Mouse (Mus musculus) midbrain, embryonic 13.5 days (tissue): Measurements from ENCODE around the gene Cops2. TPM values are rescaled to one million over a fixed set of nuclear protein-coding genes. Genes with fewer than 3 reads are reported as not detected.

Experiments
- ATAC-seq: fragments of 200-750 bp; cut with Nextera tagmentation; 2 replicates; pipeline ENCODE4 v1.8.0; 2017; ENCODE audit warnings: mild to moderate bottlenecking, moderate TSS enrichment, moderate library complexity
- H3K27ac ChIP-seq: fragments of 300-500 bp; sonication (generic); 2 replicates; pipeline ENCODE4 v1.5.1; 2015; ENCODE audit warnings: inconsistent platforms, mild to moderate bottlenecking, moderate library complexity
- H3K27me3 ChIP-seq: fragments of 300-500 bp; sonication (generic); 2 replicates; pipeline ENCODE4 v1.6.1; 2015; ENCODE audit warnings: mild to moderate bottlenecking, inconsistent platforms
- H3K36me3 ChIP-seq: fragments of 300-500 bp; sonication (generic); 2 replicates; pipeline ENCODE4 v1.6.1; 2015; ENCODE audit warnings: mild to moderate bottlenecking, inconsistent platforms
- H3K4me1 ChIP-seq: fragments of 300-500 bp; sonication (generic); replicated peaks from 2 replicates; pipeline ENCODE4 v1.6.1; 2015; ENCODE audit warnings: inconsistent platforms
- H3K4me2 ChIP-seq: fragments of 300-500 bp; sonication (generic); replicated peaks from 2 replicates; pipeline ENCODE4 v1.6.1; 2015; ENCODE audit warnings: moderate library complexity, mild to moderate bottlenecking, inconsistent platforms
- H3K4me3 ChIP-seq: fragments of 300-500 bp; sonication (generic); replicated peaks from 2 replicates; pipeline ENCODE4 v1.5.1; 2015; ENCODE audit warnings: mild to moderate bottlenecking, inconsistent platforms
- H3K9ac ChIP-seq: fragments of 300-500 bp; sonication (generic); replicated peaks from 2 replicates; pipeline ENCODE4 v1.6.1; 2015; ENCODE audit warnings: mild to moderate bottlenecking, inconsistent platforms
- H3K9me3 ChIP-seq: fragments of 300-500 bp; sonication (generic); 2 replicates; pipeline ENCODE4 v1.6.1; 2016; ENCODE audit warnings: mild to moderate bottlenecking, inconsistent platforms
- WGBS: fragments of 180-500 bp; shearing (Covaris S2); methylation state at CpG from one replicate; pipeline ENCODE4 v1.1.7; 2015; 5-methylcytosine and 5-hydroxymethylcytosine counted together
- polyA plus RNA-seq: library from polyadenylated mRNA; unstranded; fragments of >200 nt; fragmentation: Nextera tagmentation; extraction: Ambion mirVana; gene quantifications from 2 replicates; pipeline ENCODE4 v1.2.1, GENCODE M21; 2015

Gene Cops2
- polyA plus RNA-seq, 1 experiment from 2014 or later, result 71.5 TPM

- no peaks in the 10 kb centered on the region for H3K27me3 ChIP-seq
- peaks cover 18% of the 10 kb centered on the region for H3K4me1 ChIP-seq
- H3K36me3 ChIP-seq, result no peaks in the 10 kb centered on the region
- H3K9ac ChIP-seq, result peak overlapping the region; percentile 72
- WGBS, result 6% methylated on average over 23 of the region's 23 CpGs
- H3K27ac ChIP-seq, result 0 out of 2 replicates have a peak overlapping the region, but pooled peaks have one; percentile 5
- no peaks in the 10 kb centered on the region for H3K9me3 ChIP-seq
- peak overlapping the region; percentile 51 for H3K4me3 ChIP-seq
- peak overlapping the region; percentile 73 for H3K4me2 ChIP-seq
- ATAC-seq, result peak; percentile 86
Measured at GRCm38 (mm10) chr2:125866058-125866740, 7.3 kb upstream of the Cops2 start.

- peak overlapping the region; percentile 51 for H3K4me3 ChIP-seq
- ATAC-seq, result no peak
- H3K9ac ChIP-seq, result peak overlapping the region; percentile 72; the same call in 1 of the 2 replicates
Measured at GRCm38 (mm10) chr2:125865585-125865984, 6.6 kb upstream of the Cops2 start.

GRCm38 (mm10) chr2:125864551-125864950 lies 5.6 kb upstream of the Cops2 start:
- Histone ChIP-seq H3K9me3 (no peaks in the 10 kb centered on the region), H3K4me2 (no peak overlapping the region), H3K36me3 (no peaks in the 10 kb centered on the region), H3K9ac (no peak overlapping the region), H3K4me1 (peaks cover 22% of the 10 kb centered on the region), H3K4me3 (no peak overlapping the region), H3K27me3 (no peaks in the 10 kb centered on the region), H3K27ac (no peak overlapping the region)
- no peak for ATAC-seq
- 96% methylated on average over 1 of the region's 1 CpGs for WGBS

More at GRCm38 (mm10) chr2:125865585-125865984, 6.6 kb upstream of the Cops2 start:
- H3K9me3 ChIP-seq, result no peaks in the 10 kb centered on the region
- H3K36me3 ChIP-seq, result no peaks in the 10 kb centered on the region
- peaks cover 18% of the 10 kb centered on the region for H3K4me1 ChIP-seq
- H3K4me2 ChIP-seq, result peak overlapping the region; percentile 73
- no peak overlapping the region for H3K27ac ChIP-seq
- no peaks in the 10 kb centered on the region for H3K27me3 ChIP-seq

- 80% methylated on average over 3 of the region's 3 CpGs for WGBS
- H3K4me3 ChIP-seq, result no peak overlapping the region
- H3K36me3 ChIP-seq, result no peaks in the 10 kb centered on the region
Measured at GRCm38 (mm10) chr2:125863799-125864198, 4.9 kb upstream of the Cops2 start.

DNA sequence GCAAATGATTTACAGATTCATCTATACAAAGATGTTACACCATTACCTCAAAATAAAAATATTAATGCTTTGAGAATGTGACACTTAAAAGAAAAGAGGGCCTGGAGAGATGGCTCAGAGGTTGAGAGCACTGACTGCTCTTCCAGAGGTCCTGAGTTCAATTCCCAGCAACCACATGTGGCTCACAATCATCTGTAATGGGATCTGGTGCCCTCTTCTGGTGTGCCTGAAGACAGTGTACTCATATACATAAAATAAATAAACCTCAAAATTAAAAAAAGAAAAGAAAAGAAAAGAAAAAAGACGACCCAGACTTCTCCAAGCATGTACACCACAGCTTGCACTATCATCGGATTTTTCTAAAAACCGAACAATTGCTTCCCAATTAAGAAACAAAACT lies 1.2 kb downstream of the Cops2 start:
- H3K9me3 ChIP-seq, result no peaks in the 10 kb centered on the region
- peak overlapping the region; percentile 100 for H3K9ac ChIP-seq
- no peak for ATAC-seq
- H3K4me1 ChIP-seq, result peaks cover 22% of the 10 kb centered on the region
- H3K27me3 ChIP-seq, result no peaks in the 10 kb centered on the region
- no peak overlapping the region for H3K27ac ChIP-seq
- H3K4me3 ChIP-seq, result peak overlapping the region; percentile 100
- H3K36me3 ChIP-seq, result no peaks in the 10 kb centered on the region
- H3K4me2 ChIP-seq, result peak overlapping the region; percentile 68
- WGBS, result 48% methylated on average over 3 of the region's 3 CpGs

More at GRCm38 (mm10) chr2:125863799-125864198, 4.9 kb upstream of the Cops2 start:
- peaks cover 22% of the 10 kb centered on the region for H3K4me1 ChIP-seq
- no peak overlapping the region for H3K27ac ChIP-seq
- no peak overlapping the region for H3K9ac ChIP-seq
- no peaks in the 10 kb centered on the region for H3K27me3 ChIP-seq
- ATAC-seq, result no peak
- no peaks in the 10 kb centered on the region for H3K9me3 ChIP-seq
- no peak overlapping the region for H3K4me2 ChIP-seq

DNA sequence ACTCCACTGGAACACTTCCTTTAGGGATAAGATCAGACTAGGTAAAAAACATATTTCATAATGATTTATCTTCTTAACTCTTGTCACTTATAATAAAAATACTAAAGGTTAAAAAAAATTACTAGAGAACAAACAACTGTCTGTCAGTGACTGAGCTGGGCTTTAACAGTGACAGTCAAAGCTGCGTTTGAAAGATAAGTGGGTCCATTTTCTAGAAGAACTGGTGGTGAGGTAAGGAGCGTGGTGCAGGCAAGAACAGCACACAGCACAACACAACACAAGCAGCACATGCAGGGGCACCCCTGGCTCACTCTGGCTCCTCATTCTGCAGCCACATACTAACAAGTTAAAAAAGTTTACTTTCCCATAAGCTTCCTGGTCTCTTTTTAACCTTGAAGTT lies 7.7 kb downstream of the Cops2 start:
- Histone ChIP-seq H3K9ac (no peak overlapping the region), H3K36me3 (peaks cover 23% of the 10 kb centered on the region), H3K27me3 (no peaks in the 10 kb centered on the region), H3K4me3 (no peak overlapping the region), H3K4me2 (no peak overlapping the region), H3K4me1 (peaks cover 3% of the 10 kb centered on the region), H3K9me3 (no peaks in the 10 kb centered on the region), H3K27ac (no peak overlapping the region)
- 88% methylated on average over 2 of the region's 2 CpGs for WGBS
- ATAC-seq, result no peak

- Histone ChIP-seq H3K27ac (no peak overlapping the region), H3K4me2 (no peak overlapping the region), H3K9me3 (no peaks in the 10 kb centered on the region), H3K36me3 (peaks cover 66% of the 10 kb centered on the region), H3K4me3 (no peak overlapping the region), H3K27me3 (no peaks in the 10 kb centered on the region), H3K9ac (no peak overlapping the region), H3K4me1 (no peaks in the 10 kb centered on the region)
- 79% methylated on average over 2 of the region's 2 CpGs for WGBS
- ATAC-seq, result no peak
Measured at GRCm38 (mm10) chr2:125838708-125839284, 20.1 kb downstream of the Cops2 start.

DNA sequence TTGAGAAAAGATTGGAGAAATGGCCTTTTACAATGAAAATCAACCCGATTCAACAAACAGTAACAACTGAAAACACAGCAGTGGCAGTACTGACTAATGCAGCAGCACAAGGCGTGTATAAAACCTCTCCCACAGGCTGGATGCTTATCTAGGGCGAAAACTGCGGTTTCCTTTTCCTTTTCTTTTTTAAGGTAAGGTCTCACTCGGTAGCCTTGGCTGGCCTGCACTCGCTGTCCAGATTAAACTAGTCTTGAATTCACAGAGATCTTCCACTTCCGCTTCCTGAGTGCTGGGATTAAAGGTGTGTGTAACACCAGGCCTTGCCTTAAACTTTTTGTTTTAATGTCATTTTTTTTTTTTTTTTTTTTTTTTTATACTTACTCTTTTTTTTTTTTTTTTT lies 20.8 kb downstream of the Cops2 start:
- Histone ChIP-seq H3K9me3 (no peaks in the 10 kb centered on the region), H3K4me2 (no peak overlapping the region), H3K27ac (no peak overlapping the region), H3K9ac (no peak overlapping the region), H3K27me3 (no peaks in the 10 kb centered on the region), H3K36me3 (peaks cover 68% of the 10 kb centered on the region), H3K4me1 (no peaks in the 10 kb centered on the region), H3K4me3 (no peak overlapping the region)
- 95% methylated on average over 7 of the region's 7 CpGs for WGBS
- no peak for ATAC-seq

DNA sequence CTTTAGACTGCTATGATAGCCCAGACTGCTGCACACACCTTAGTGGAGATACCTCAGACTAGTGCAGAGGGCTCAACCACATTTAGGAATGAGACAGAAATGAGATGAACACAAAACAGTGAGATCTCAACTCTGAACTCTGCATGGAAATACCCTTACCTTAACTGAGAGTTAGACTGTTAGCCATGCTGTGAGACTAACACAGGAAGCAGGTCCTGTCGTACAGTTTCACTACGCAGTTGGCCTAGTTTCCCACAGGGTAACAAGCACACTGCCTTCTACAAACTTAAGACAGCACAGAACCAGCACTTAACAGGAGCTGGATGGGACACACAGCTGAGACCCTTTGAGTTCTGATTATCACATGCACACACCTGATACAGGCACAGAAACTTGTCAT lies 29.0 kb downstream of the Cops2 start:
- ATAC-seq, result no peak
- H3K4me2 ChIP-seq, result no peak overlapping the region
- no peak overlapping the region for H3K27ac ChIP-seq
- H3K9me3 ChIP-seq, result no peaks in the 10 kb centered on the region
- H3K9ac ChIP-seq, result no peak overlapping the region
- no peaks in the 10 kb centered on the region for H3K4me1 ChIP-seq
- H3K27me3 ChIP-seq, result no peaks in the 10 kb centered on the region
- peaks cover 46% of the 10 kb centered on the region for H3K36me3 ChIP-seq
- H3K4me3 ChIP-seq, result no peak overlapping the region
- 95% methylated on average over 2 of the region's 2 CpGs for WGBS

DNA sequence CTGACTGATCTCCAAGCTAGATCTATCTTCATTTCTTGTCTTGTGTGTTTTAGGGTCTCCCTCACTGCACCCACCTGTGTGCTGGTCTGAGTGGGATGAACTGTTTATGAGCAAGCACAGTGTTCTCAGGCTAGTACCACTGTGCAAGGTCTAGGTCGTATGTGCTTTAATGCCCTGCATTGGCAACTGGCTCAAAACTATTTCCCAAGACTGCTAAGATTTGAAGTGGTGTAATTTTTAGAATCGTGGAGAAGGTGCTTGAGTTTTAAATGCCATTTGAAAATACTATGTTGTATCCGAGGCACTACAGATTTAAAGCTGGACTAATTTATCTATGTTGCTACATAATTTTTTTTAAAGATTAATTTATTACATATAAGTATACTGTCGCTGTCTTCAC lies 31.0 kb downstream of the Cops2 start:
- no peaks in the 10 kb centered on the region for H3K9me3 ChIP-seq
- ATAC-seq, result no peak
- H3K36me3 ChIP-seq, result peaks cover 28% of the 10 kb centered on the region
- H3K4me3 ChIP-seq, result no peak overlapping the region
- WGBS, result 93% methylated on average over 4 of the region's 4 CpGs
- no peaks in the 10 kb centered on the region for H3K4me1 ChIP-seq
- H3K9ac ChIP-seq, result no peak overlapping the region
- no peak overlapping the region for H3K27ac ChIP-seq
- no peaks in the 10 kb centered on the region for H3K27me3 ChIP-seq
- no peak overlapping the region for H3K4me2 ChIP-seq

GRCm38 (mm10) chr2:125826201-125826600 lies 32.7 kb downstream of the Cops2 start:
- no peak overlapping the region for H3K4me2 ChIP-seq
- no peaks in the 10 kb centered on the region for H3K4me1 ChIP-seq
- ATAC-seq, result no peak
- no peak overlapping the region for H3K27ac ChIP-seq
- no peak overlapping the region for H3K9ac ChIP-seq
- H3K36me3 ChIP-seq, result peaks cover 13% of the 10 kb centered on the region
- no peaks in the 10 kb centered on the region for H3K27me3 ChIP-seq
- H3K9me3 ChIP-seq, result no peaks in the 10 kb centered on the region
- WGBS, result 63% methylated on average over 4 of the region's 4 CpGs
- no peak overlapping the region for H3K4me3 ChIP-seq

- H3K27me3 ChIP-seq, result no peaks in the 10 kb centered on the region
- ATAC-seq, result no peak
- H3K9ac ChIP-seq, result no peak overlapping the region
- H3K4me2 ChIP-seq, result no peak overlapping the region
- WGBS, result 93% methylated on average over 4 of the region's 4 CpGs
- no peaks in the 10 kb centered on the region for H3K36me3 ChIP-seq
- H3K4me3 ChIP-seq, result no peak overlapping the region
- H3K27ac ChIP-seq, result no peak overlapping the region
- no peaks in the 10 kb centered on the region for H3K9me3 ChIP-seq
- H3K4me1 ChIP-seq, result no peaks in the 10 kb centered on the region
Measured at GRCm38 (mm10) chr2:125820397-125820796, 38.5 kb downstream of the Cops2 start.
